Mouse (Mus musculus) kidney, postnatal 0 days (tissue): ENCODE data around the gene Bnc1. TPM values are rescaled to one million over a fixed set of nuclear protein-coding genes. Genes with fewer than 3 reads are reported as not detected.

Experiments used
- ATAC-seq: fragments of 200-750 bp; cut with Nextera tagmentation; replicated peaks from 2 replicates; pipeline ENCODE4 v1.8.0; 2017; ENCODE audit warnings: low read depth, moderate number of reproducible peaks, moderate TSS enrichment, moderate library complexity; ENCODE audit not compliant: low FRiP score
- DNase-seq: peaks from one replicate; pipeline ENCODE4 v3.0.0-alpha.2; 2016; ENCODE audit warnings: low spot score
- H3K27ac ChIP-seq: fragments of 300-500 bp; sonication (generic); 2 replicates; pipeline ENCODE4 v1.5.1; 2014; ENCODE audit warnings: mild to moderate bottlenecking
- H3K27me3 ChIP-seq: fragments of 300-500 bp; sonication (generic); 2 replicates; pipeline ENCODE4 v1.6.1; 2014; ENCODE audit warnings: low read length, mixed read lengths; ENCODE audit not compliant: insufficient read depth
- H3K36me3 ChIP-seq: fragments of 300-500 bp; sonication (generic); 2 replicates; pipeline ENCODE4 v1.6.1; 2014; ENCODE audit warnings: low read length, mixed read lengths; ENCODE audit not compliant: insufficient read depth
- H3K4me1 ChIP-seq: fragments of 300-500 bp; sonication (generic); replicated peaks from 2 replicates; pipeline ENCODE4 v1.6.1; 2014; ENCODE audit warnings: antibody characterized with exemption, low read length, mixed read lengths; ENCODE audit not compliant: insufficient read depth
- H3K4me2 ChIP-seq: fragments of 300-500 bp; sonication (generic); 2 replicates; pipeline ENCODE4 v1.6.1; 2014; ENCODE audit warnings: mild to moderate bottlenecking, low read length, moderate library complexity, mixed read lengths
- H3K4me3 ChIP-seq: fragments of 300-500 bp; sonication (generic); replicated peaks from 2 replicates; pipeline ENCODE4 v1.5.1; 2014; ENCODE audit warnings: low read depth, low read length
- H3K9ac ChIP-seq: fragments of 300-500 bp; sonication (generic); 2 replicates; pipeline ENCODE4 v1.6.1; 2014; ENCODE audit warnings: low read depth, low read length
- H3K9me3 ChIP-seq: fragments of 300-500 bp; sonication (generic); replicated peaks from 2 replicates; pipeline ENCODE4 v1.6.1; 2016; ENCODE audit warnings: low read length, inconsistent platforms, mixed read lengths
- CTCF ChIP-seq: IDR thresholded peaks from 2 replicates; pipeline ENCODE4 v1.5.1; 2016; ENCODE audit warnings: antibody characterized with exemption, low read depth, mild to moderate bottlenecking, moderate library complexity
- WGBS: fragments of 180-500 bp; shearing (Covaris S2); extraction: QIAGEN DNeasy Blood & Tissue Kit; methylation state at CpG from one replicate; pipeline ENCODE4 v1.1.7; 2014; 5-methylcytosine and 5-hydroxymethylcytosine counted together
- polyA plus RNA-seq: library from polyadenylated mRNA; unstranded; fragments of >200 nt; fragmentation: Nextera tagmentation; extraction: Ambion mirVana; gene quantifications from 2 replicates; pipeline ENCODE4 v1.2.1, GENCODE M21; 2015

Bnc1 gene
- polyA plus RNA-seq, 1 experiment from 2014 or later = 0.04 TPM

- no peak for TF ChIP-seq CTCF
- WGBS = 87% methylated on average over 2 of the region's 2 CpGs
- Histone ChIP-seq H3K4me3 (no peak overlapping the region), H3K4me1 (no peaks in the 10 kb centered on the region), H3K27ac (no peak overlapping the region), H3K36me3 (no peaks in the 10 kb centered on the region), H3K27me3 (no peaks in the 10 kb centered on the region), H3K9ac (no peak overlapping the region), H3K9me3 (no peaks in the 10 kb centered on the region), H3K4me2 (no peak overlapping the region)
- DNase-seq = no peak
- ATAC-seq = no peak
These were observed 25.9 kb upstream of the Bnc1 start for GRCm38 (mm10) chr7:82018031-82018430.

- H3K4me2 ChIP-seq = peak overlapping the region; percentile 57
- H3K9ac ChIP-seq = no peak overlapping the region
- WGBS = 5% methylated on average over 25 of the region's 25 CpGs
- no peaks in the 10 kb centered on the region for H3K36me3 ChIP-seq
- DNase-seq = peak; percentile 30
- 0 out of 2 replicates have a peak overlapping the region, but pooled peaks have one; percentile 25 for H3K27ac ChIP-seq
- no peak for TF ChIP-seq CTCF
- no peaks in the 10 kb centered on the region for H3K4me1 ChIP-seq
- H3K4me3 ChIP-seq = peak overlapping the region; percentile 26; the same call in 1 of the 2 replicates
- H3K9me3 ChIP-seq = no peaks in the 10 kb centered on the region
- H3K27me3 ChIP-seq = no peaks in the 10 kb centered on the region
- peak; percentile 65 for ATAC-seq
These were observed 24.9 kb upstream of the Bnc1 start for GRCm38 (mm10) chr7:82016751-82017710.

DNA sequence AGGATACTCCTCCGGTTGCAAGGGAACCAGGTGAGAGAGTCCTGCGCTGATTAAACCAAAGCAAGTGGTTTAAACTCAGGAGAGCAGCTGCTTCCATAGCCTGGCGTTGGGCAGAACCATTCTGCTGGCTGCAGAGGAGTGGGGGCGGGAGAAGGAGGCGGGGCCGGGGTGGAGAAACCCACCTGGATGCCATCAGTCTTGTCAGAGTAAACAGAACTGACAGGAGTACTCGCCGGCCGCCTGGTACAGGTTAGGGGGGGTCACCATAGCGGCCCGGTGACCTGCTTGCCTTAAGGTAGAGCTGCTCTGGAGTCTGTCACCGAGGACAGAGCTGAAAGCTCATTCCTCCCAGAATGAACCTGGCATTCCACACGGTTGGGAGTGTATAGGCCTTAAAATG lies 20.4 kb upstream of the Bnc1 start:
- Histone ChIP-seq H3K27me3 (no peaks in the 10 kb centered on the region), H3K27ac (no peak overlapping the region), H3K4me3 (no peak overlapping the region), H3K36me3 (no peaks in the 10 kb centered on the region), H3K4me2 (no peak overlapping the region), H3K9ac (no peak overlapping the region), H3K4me1 (no peaks in the 10 kb centered on the region), H3K9me3 (no peaks in the 10 kb centered on the region)
- DNase-seq (no peak), ATAC-seq (no peak)
- 7% methylated on average over 13 of the region's 13 CpGs for whole genome bisulfite sequencing
- no peak for TF ChIP-seq CTCF

DNA sequence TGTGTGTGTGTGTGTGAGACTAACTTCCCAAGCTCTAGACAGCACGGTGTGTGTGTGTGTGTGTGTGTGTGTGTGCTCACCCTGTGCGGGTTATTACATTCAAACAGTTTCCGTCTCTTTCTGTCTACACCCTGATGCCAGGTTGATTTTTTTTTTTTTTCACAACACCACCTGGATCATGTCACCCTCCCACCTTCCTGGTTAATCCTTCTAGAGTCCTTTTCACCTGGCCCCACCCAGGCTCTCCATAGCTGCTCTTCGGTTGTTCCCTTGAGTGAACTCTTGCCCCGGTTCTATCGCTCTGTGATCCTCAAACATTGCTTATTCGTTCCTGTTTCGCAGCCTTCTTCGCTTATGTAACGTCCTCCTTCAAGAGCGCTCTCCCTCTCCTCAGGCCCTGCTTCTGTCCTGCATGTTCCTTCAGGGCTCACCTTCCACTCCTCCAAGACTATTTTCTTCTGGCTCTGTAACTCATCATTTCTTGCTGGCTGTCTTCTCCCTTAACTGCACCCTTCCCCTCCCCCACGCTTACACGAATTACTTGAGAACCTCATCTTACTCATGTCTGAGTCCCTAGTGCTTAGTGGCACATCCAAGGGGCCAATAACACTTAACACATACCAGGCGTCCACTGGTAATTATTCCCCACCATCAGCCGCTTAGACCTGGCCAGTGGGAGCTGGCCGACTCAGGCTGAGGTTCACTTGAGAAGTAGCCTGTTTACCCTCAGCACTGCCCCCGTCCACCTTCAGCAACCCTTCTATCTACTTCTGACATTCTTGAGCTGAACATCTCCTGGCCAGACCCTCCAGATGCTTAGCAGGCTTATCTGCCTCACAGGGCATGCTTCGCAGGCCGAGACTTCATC lies 19.7 kb upstream of the Bnc1 start:
- H3K4me1 ChIP-seq = no peaks in the 10 kb centered on the region
- H3K9me3 ChIP-seq = no peaks in the 10 kb centered on the region
- no peak overlapping the region for H3K9ac ChIP-seq
- H3K4me2 ChIP-seq = no peak overlapping the region
- H3K36me3 ChIP-seq = no peaks in the 10 kb centered on the region
- no peak for TF ChIP-seq CTCF
- no peak for ATAC-seq
- DNase-seq = no peak
- 48% methylated on average over 17 of the region's 19 CpGs for WGBS
- no peak overlapping the region for H3K27ac ChIP-seq
- H3K4me3 ChIP-seq = no peak overlapping the region
- H3K27me3 ChIP-seq = no peaks in the 10 kb centered on the region

DNA sequence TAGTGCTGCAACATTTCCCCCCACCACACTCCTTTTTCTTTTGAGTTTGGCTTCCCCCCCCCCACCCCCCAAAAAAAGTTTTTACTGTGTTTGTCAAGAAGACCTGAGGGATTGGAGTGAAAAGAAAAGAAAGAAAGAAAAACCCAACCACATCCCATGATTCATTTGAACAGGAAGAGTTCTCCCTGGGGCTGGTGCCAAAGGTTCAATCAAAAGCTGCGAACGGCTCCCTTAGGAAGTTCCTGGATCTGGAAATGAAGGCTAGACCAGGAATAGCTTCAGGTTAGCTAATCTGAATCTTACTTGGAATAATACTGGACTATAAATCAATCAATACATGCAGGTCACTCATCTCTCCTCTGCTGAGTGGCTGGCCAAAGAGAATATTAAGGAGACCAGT lies 15.1 kb upstream of the Bnc1 start:
- no peak for DNase-seq
- H3K27ac ChIP-seq = no peak overlapping the region
- no peaks in the 10 kb centered on the region for H3K36me3 ChIP-seq
- H3K9ac ChIP-seq = no peak overlapping the region
- H3K9me3 ChIP-seq = no peaks in the 10 kb centered on the region
- H3K4me1 ChIP-seq = no peaks in the 10 kb centered on the region
- no peaks in the 10 kb centered on the region for H3K27me3 ChIP-seq
- WGBS = 39% methylated on average over 2 of the region's 2 CpGs
- no peak overlapping the region for H3K4me3 ChIP-seq
- no peak for TF ChIP-seq CTCF
- H3K4me2 ChIP-seq = no peak overlapping the region
- no peak for ATAC-seq

- H3K9me3 ChIP-seq = no peaks in the 10 kb centered on the region
- no peak overlapping the region for H3K4me2 ChIP-seq
- DNase-seq = no peak
- no peaks in the 10 kb centered on the region for H3K4me1 ChIP-seq
- 0 out of 2 replicates have a peak, but pooled peaks cover 1% of the 10 kb centered on the region for H3K27me3 ChIP-seq
- no peak for ATAC-seq
- no peak overlapping the region for H3K9ac ChIP-seq
- no peak overlapping the region for H3K27ac ChIP-seq
- H3K4me3 ChIP-seq = no peak overlapping the region
- no peak for TF ChIP-seq CTCF
- H3K36me3 ChIP-seq = no peaks in the 10 kb centered on the region
- WGBS = 62% methylated on average over 2 of the region's 2 CpGs
These were observed 12.1 kb upstream of the Bnc1 start for GRCm38 (mm10) chr7:82004228-82004627.
